ENCODE assay signal across 12 mouse cellular contexts in genomic region chr14:62163120-62163796, GRCm38 (mm10).
A peak's percentile ranks its signal among the peaks of the same experiment; 100 is the strongest.
DNase-seq lines count a peak whose midpoint lies in the region; ATAC-seq lines count a peak whose summit lies in the region.
"Had no signal": no experiment of that assay in that cellular context is flagged by ENCODE, and none has a peak within 500 bp of the region (broad histone marks: within the 10 kb centered on the region; RNA-seq: fewer than 3 reads in every experiment).

No protein-coding gene starts in this region.

- no peak overlapping the region for H3K4me3 ChIP-seq in heart, embryonic 12.5 days
- H3K4me3 ChIP-seq in embryonic facial prominence, embryonic 15.5 days (replicated peaks): no peak overlapping the region
- H3K4me3 ChIP-seq: hindbrain, embryonic 12.5 days; limb, embryonic 15.5 days had no signal

- H3K27me3 ChIP-seq in heart, embryonic 12.5 days (replicated peaks): no peaks in the 10 kb centered on the region
- H3K27me3 ChIP-seq in embryonic facial prominence, embryonic 15.5 days: no peaks in the 10 kb centered on the region
- H3K27me3 ChIP-seq: hindbrain, embryonic 12.5 days; limb, embryonic 15.5 days had no signal

- H3K9ac ChIP-seq in heart, embryonic 12.5 days: no peak overlapping the region
- no peak overlapping the region for H3K9ac ChIP-seq in embryonic facial prominence, embryonic 15.5 days
- H3K9ac ChIP-seq: hindbrain, embryonic 12.5 days; limb, embryonic 15.5 days had no signal

- DNase-seq in heart, postnatal 25 days (ENCODE audit: low spot score): peak; percentile 5
- peak; percentile 58 for DNase-seq in adipocyte (ENCODE audit: low spot score)
- peak; percentile 73 for DNase-seq in lung, postnatal 14 days
- no peak for DNase-seq in kidney, postnatal 25 days
- DNase-seq in cerebellum, adult 9-10 months: no peak
- DNase-seq: kidney, adult 9 months; thymus, adult 18-20 months had no signal

- H3K4me2 ChIP-seq in heart, embryonic 12.5 days: no peak overlapping the region
- no peak overlapping the region for H3K4me2 ChIP-seq in embryonic facial prominence, embryonic 15.5 days (replicated peaks)
- H3K4me2 ChIP-seq: hindbrain, embryonic 12.5 days; limb, embryonic 15.5 days had no signal

- no peaks in the 10 kb centered on the region for H3K36me3 ChIP-seq in heart, embryonic 12.5 days
- no peaks in the 10 kb centered on the region for H3K36me3 ChIP-seq in embryonic facial prominence, embryonic 15.5 days
- H3K36me3 ChIP-seq: hindbrain, embryonic 12.5 days; limb, embryonic 15.5 days had no signal

- H3K9me3 ChIP-seq in heart, embryonic 12.5 days (replicated peaks): no peaks in the 10 kb centered on the region
- no peaks in the 10 kb centered on the region for H3K9me3 ChIP-seq in embryonic facial prominence, embryonic 15.5 days (replicated peaks)
- H3K9me3 ChIP-seq: hindbrain, embryonic 12.5 days; limb, embryonic 15.5 days had no signal

- 67% methylated on average over 12 of the region's 12 CpGs for WGBS in heart, embryonic 12.5 days
- 53% methylated on average over 12 of the region's 12 CpGs for WGBS in embryonic facial prominence, embryonic 15.5 days

- ATAC-seq in heart, embryonic 12.5 days (ENCODE audit: insufficient number of reproducible peaks, low FRiP score): no peak
- no peak for ATAC-seq in embryonic facial prominence, embryonic 15.5 days (ENCODE audit: insufficient number of reproducible peaks, low FRiP score, low TSS enrichment, low read depth)
- ATAC-seq: forebrain, embryonic 14.5 days had no signal

- H3K4me1 ChIP-seq in heart, embryonic 12.5 days (replicated peaks): peaks cover 12% of the 10 kb centered on the region
- H3K4me1 ChIP-seq in embryonic facial prominence, embryonic 15.5 days: peaks cover 28% of the 10 kb centered on the region
- H3K4me1 ChIP-seq: hindbrain, embryonic 12.5 days had no signal

- intact Hi-C loops in heart, postnatal 25 days (cut with DNase I): no loop called here

- H3K27ac ChIP-seq in heart, embryonic 12.5 days (ENCODE audit: poor library complexity, severe bottlenecking): no peak overlapping the region
- H3K27ac ChIP-seq in embryonic facial prominence, embryonic 15.5 days (replicated peaks): peak overlapping the region; percentile 39
- H3K27ac ChIP-seq: hindbrain, embryonic 12.5 days; limb, embryonic 15.5 days had no signal

Comparison
In these comparisons a context has a peak if more than half of its experiments do, and no peak if none do; other contexts are left out.
1. DNase-seq: peak in heart, postnatal 25 days (single experiment), adipocyte (single experiment) and lung, postnatal 14 days (single experiment); none in kidney, postnatal 25 days (0 of 2) and cerebellum, adult 9-10 months (single experiment).